Mouse (Mus musculus): ENCODE measurements around the gene Tnk2. TPM values are rescaled to one million over a fixed set of nuclear protein-coding genes. Genes with fewer than 3 reads are reported as not detected.

Gene Tnk2
- polyA plus RNA-seq, 1 experiment from 2014 or later: 10.7 TPM

DNA sequence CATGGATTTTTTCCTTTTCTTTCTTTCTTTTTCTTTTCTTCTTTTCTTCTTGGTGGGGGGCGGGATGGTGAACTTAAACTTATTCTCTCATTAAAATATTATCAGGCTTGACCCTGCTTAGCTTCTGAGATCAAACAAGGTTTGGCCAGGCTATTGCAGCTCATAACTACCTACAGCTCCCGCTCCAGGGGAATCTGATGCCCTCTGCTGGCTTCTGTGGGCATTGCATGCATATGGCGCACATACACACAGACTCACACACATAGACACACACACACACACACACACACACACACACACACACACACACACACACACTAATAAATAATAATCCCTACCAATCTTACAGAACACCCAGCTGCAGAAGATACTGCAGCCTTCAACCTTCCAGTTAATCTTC, 61.9 kb downstream of the Tnk2 start:
- Histone ChIP-seq H3K4me1 (ENCODE audit: control insufficient read depth, insufficient read depth, low read length) (peaks cover 11% of the 10 kb centered on the region; the same call in 1 of the 2 replicates), H3K36me3 (ENCODE audit: control insufficient read depth, insufficient read depth, low read length) (no peaks in the 10 kb centered on the region), H3K4me2 (replicated peaks; ENCODE audit: low read depth, low read length) (no peak overlapping the region), H3K27ac (ENCODE audit: low read depth, low read length) (no peak overlapping the region), H3K4me3 (ENCODE audit: low read length) (no peak overlapping the region), H3K27me3 (ENCODE audit: control insufficient read depth, insufficient read depth, low read length) (no peaks in the 10 kb centered on the region), H3K9ac (ENCODE audit: low read depth, low read length) (no peak overlapping the region), H3K9me3 (ENCODE audit: control insufficient read depth, low read length) (no peaks in the 10 kb centered on the region)
- 96% methylated on average over 3 of the region's 3 CpGs for WGBS
- ATAC-seq (ENCODE audit: low FRiP score, low TSS enrichment): no peak

- H3K4me2 ChIP-seq (replicated peaks; ENCODE audit: low read depth, low read length): no peak overlapping the region
- H3K27ac ChIP-seq (ENCODE audit: low read depth, low read length): peak overlapping the region; percentile 37; the same call in 1 of the 2 replicates
- 58% methylated on average over 17 of the region's 17 CpGs for WGBS
- no peaks in the 10 kb centered on the region for H3K27me3 ChIP-seq (ENCODE audit: control insufficient read depth, insufficient read depth, low read length)
- no peak overlapping the region for H3K4me3 ChIP-seq (ENCODE audit: low read length)
- H3K36me3 ChIP-seq (ENCODE audit: control insufficient read depth, insufficient read depth, low read length): no peaks in the 10 kb centered on the region
- no peak overlapping the region for H3K9ac ChIP-seq (ENCODE audit: low read depth, low read length)
- H3K4me1 ChIP-seq (ENCODE audit: control insufficient read depth, insufficient read depth, low read length): peaks cover 11% of the 10 kb centered on the region; the same call in 1 of the 2 replicates
- 0 out of 2 replicates have a peak, but pooled peaks have one; percentile 2 for ATAC-seq (ENCODE audit: low FRiP score, low TSS enrichment)
- no peaks in the 10 kb centered on the region for H3K9me3 ChIP-seq (ENCODE audit: control insufficient read depth, low read length)
Observed at GRCm38 (mm10) chr16:32707111-32707823, 63.6 kb downstream of the Tnk2 start.

DNA sequence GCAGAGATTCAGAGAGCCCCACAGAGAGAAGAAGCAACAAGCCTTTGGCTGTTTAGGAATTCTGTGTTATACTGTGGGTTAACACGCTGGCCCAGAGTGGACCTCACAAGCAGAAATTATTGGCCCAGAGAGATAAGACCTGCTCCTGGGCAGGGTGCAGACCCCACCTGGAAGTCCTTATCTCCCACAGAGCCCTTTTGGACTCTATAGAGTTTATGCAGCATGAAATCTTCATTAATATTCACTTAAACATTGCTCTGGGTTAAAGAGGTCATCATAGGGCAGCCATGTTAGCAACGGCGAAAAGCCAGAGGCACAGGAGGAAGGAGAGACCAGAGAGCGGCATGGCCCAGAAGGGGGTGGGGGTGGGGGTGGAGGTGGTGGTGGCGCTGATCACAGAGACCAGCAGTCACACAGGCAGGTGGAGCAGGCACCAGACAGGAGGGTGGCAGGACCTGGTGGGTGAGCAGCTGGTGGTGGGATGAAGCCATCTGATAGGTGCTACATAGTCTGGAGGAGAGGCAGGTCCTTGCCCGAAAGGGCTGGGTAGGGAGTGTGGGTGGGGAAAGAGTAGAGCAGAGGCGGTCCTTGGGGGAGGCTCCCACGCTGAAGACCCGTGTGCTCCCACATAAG, 64.3 kb downstream of the Tnk2 start:
- WGBS: 45% methylated on average over 9 of the region's 9 CpGs
- Histone ChIP-seq H3K36me3 (ENCODE audit: control insufficient read depth, insufficient read depth, low read length) (no peaks in the 10 kb centered on the region), H3K4me3 (ENCODE audit: low read length) (no peak overlapping the region), H3K4me1 (ENCODE audit: control insufficient read depth, insufficient read depth, low read length) (peaks cover 11% of the 10 kb centered on the region; the same call in 1 of the 2 replicates), H3K4me2 (replicated peaks; ENCODE audit: low read depth, low read length) (peak overlapping the region; percentile 8; the same call in 1 of the 2 replicates), H3K9ac (ENCODE audit: low read depth, low read length) (no peak overlapping the region), H3K9me3 (ENCODE audit: control insufficient read depth, low read length) (no peaks in the 10 kb centered on the region), H3K27me3 (ENCODE audit: control insufficient read depth, insufficient read depth, low read length) (no peaks in the 10 kb centered on the region), H3K27ac (ENCODE audit: low read depth, low read length) (0 out of 2 replicates have a peak overlapping the region, but pooled peaks have one; percentile 6)
- ATAC-seq (ENCODE audit: low FRiP score, low TSS enrichment): peak; percentile 53

DNA sequence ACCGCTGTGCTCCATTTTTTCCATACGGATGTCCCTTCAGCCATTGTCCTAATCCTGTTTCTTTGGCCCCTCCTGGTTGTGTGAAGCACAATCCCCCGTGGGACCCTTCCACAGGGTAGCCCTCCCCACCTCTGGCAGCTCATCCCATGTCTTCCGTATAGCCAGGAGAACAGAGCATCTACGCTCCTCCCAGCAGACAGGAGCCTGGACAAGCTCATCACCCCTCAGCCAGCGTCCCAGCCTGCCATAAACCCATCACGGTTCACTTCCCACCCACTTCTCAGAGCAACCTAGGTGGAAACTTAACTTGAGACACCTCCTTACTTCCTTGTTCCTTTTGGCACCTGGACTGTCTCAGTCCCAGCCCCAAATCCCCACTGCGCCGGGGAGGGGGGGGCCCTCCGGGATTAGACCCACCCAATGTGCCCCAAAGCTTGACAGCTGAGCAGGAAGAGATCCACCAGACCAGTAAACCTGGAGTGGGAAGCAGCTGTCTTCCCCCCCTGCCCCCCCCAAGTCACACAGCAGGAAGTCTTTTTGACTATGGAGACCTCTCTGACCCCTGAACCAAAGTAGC, 64.9 kb downstream of the Tnk2 start:
- Histone ChIP-seq H3K27ac (ENCODE audit: low read depth, low read length) (0 out of 2 replicates have a peak overlapping the region, but pooled peaks have one; percentile 6), H3K9ac (ENCODE audit: low read depth, low read length) (no peak overlapping the region), H3K27me3 (ENCODE audit: control insufficient read depth, insufficient read depth, low read length) (no peaks in the 10 kb centered on the region), H3K4me3 (ENCODE audit: low read length) (no peak overlapping the region), H3K9me3 (ENCODE audit: control insufficient read depth, low read length) (no peaks in the 10 kb centered on the region), H3K4me1 (ENCODE audit: control insufficient read depth, insufficient read depth, low read length) (peaks cover 11% of the 10 kb centered on the region; the same call in 1 of the 2 replicates), H3K36me3 (ENCODE audit: control insufficient read depth, insufficient read depth, low read length) (no peaks in the 10 kb centered on the region), H3K4me2 (replicated peaks; ENCODE audit: low read depth, low read length) (peak overlapping the region; percentile 8; the same call in 1 of the 2 replicates)
- WGBS: 53% methylated on average over 10 of the region's 10 CpGs
- peak; percentile 22; the same call in 1 of the 2 replicates for ATAC-seq (ENCODE audit: low FRiP score, low TSS enrichment)

- Histone ChIP-seq H3K9ac (ENCODE audit: low read depth, low read length) (no peak overlapping the region), H3K27me3 (ENCODE audit: control insufficient read depth, insufficient read depth, low read length) (no peaks in the 10 kb centered on the region), H3K27ac (ENCODE audit: low read depth, low read length) (no peak overlapping the region), H3K4me1 (ENCODE audit: control insufficient read depth, insufficient read depth, low read length) (peaks cover 11% of the 10 kb centered on the region; the same call in 1 of the 2 replicates), H3K4me2 (replicated peaks; ENCODE audit: low read depth, low read length) (no peak overlapping the region), H3K36me3 (ENCODE audit: control insufficient read depth, insufficient read depth, low read length) (no peaks in the 10 kb centered on the region), H3K9me3 (ENCODE audit: control insufficient read depth, low read length) (no peaks in the 10 kb centered on the region), H3K4me3 (ENCODE audit: low read length) (no peak overlapping the region)
- 80% methylated on average over 8 of the region's 8 CpGs for WGBS
- ATAC-seq (ENCODE audit: low FRiP score, low TSS enrichment): peak; percentile 16; the same call in 1 of the 2 replicates
Observed at GRCm38 (mm10) chr16:32709116-32709515, 65.4 kb downstream of the Tnk2 start.

- Histone ChIP-seq H3K27ac (ENCODE audit: low read depth, low read length) (no peak overlapping the region), H3K9me3 (ENCODE audit: control insufficient read depth, low read length) (no peaks in the 10 kb centered on the region), H3K36me3 (ENCODE audit: control insufficient read depth, insufficient read depth, low read length) (no peaks in the 10 kb centered on the region), H3K4me3 (ENCODE audit: low read length) (no peak overlapping the region), H3K4me2 (replicated peaks; ENCODE audit: low read depth, low read length) (no peak overlapping the region), H3K4me1 (ENCODE audit: control insufficient read depth, insufficient read depth, low read length) (peaks cover 11% of the 10 kb centered on the region; the same call in 1 of the 2 replicates), H3K9ac (ENCODE audit: low read depth, low read length) (no peak overlapping the region), H3K27me3 (ENCODE audit: control insufficient read depth, insufficient read depth, low read length) (no peaks in the 10 kb centered on the region)
- ATAC-seq (ENCODE audit: low FRiP score, low TSS enrichment): no peak
- WGBS: 67% methylated on average over 14 of the region's 14 CpGs
Observed at GRCm38 (mm10) chr16:32710426-32711070, 66.9 kb downstream of the Tnk2 start.

DNA sequence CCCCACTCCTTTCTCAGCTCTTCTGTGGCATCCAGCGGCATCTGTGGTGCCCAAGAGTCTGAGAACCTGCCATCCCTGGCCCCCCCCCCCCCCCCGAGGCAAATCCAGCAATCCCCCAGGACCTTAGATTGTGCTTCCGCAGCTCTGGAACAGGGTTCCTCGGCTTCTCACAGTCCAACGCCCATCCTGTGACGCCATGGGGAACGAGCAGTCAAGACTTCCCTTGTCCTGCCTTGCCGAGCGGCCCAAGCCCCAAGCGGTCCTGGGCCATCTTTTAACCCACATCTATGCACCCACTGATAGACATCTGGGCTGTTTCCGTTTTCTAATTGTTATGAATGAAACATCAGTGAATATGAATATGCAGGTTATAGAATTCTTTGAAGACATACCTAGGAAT, 68.5 kb downstream of the Tnk2 start:
- H3K4me3 ChIP-seq (ENCODE audit: low read length): no peak overlapping the region
- peaks cover 11% of the 10 kb centered on the region; the same call in 1 of the 2 replicates for H3K4me1 ChIP-seq (ENCODE audit: control insufficient read depth, insufficient read depth, low read length)
- no peaks in the 10 kb centered on the region for H3K9me3 ChIP-seq (ENCODE audit: control insufficient read depth, low read length)
- H3K36me3 ChIP-seq (ENCODE audit: control insufficient read depth, insufficient read depth, low read length): no peaks in the 10 kb centered on the region
- H3K4me2 ChIP-seq (replicated peaks; ENCODE audit: low read depth, low read length): no peak overlapping the region
- no peaks in the 10 kb centered on the region for H3K27me3 ChIP-seq (ENCODE audit: control insufficient read depth, insufficient read depth, low read length)
- no peak overlapping the region for H3K27ac ChIP-seq (ENCODE audit: low read depth, low read length)
- H3K9ac ChIP-seq (ENCODE audit: low read depth, low read length): no peak overlapping the region
- no peak for ATAC-seq (ENCODE audit: low FRiP score, low TSS enrichment)
- 78% methylated on average over 11 of the region's 11 CpGs for WGBS

- Histone ChIP-seq H3K4me1 (ENCODE audit: control insufficient read depth, insufficient read depth, low read length) (no peaks in the 10 kb centered on the region; the same call in 1 of the 2 replicates), H3K4me2 (replicated peaks; ENCODE audit: low read depth, low read length) (no peak overlapping the region), H3K36me3 (ENCODE audit: control insufficient read depth, insufficient read depth, low read length) (no peaks in the 10 kb centered on the region), H3K27ac (ENCODE audit: low read depth, low read length) (no peak overlapping the region), H3K9me3 (ENCODE audit: control insufficient read depth, low read length) (no peaks in the 10 kb centered on the region), H3K27me3 (ENCODE audit: control insufficient read depth, insufficient read depth, low read length) (no peaks in the 10 kb centered on the region), H3K9ac (ENCODE audit: low read depth, low read length) (no peak overlapping the region), H3K4me3 (ENCODE audit: low read length) (no peak overlapping the region)
- whole genome bisulfite sequencing: 77% methylated on average over 6 of the region's 6 CpGs
- ATAC-seq (ENCODE audit: low FRiP score, low TSS enrichment): no peak
Observed at GRCm38 (mm10) chr16:32713556-32713955, 69.9 kb downstream of the Tnk2 start.

All from kidney, embryonic 14.5 days (tissue).